Mouse (Mus musculus) right cerebral cortex, postnatal 14 days (tissue): ENCODE data around the gene Olfr95.
"Not testable (repeated sequence)": the region's sequence is repeated elsewhere in the genome, so short reads cannot be mapped to it uniquely, and the experiment has no call there.

Source experiments
- DNase-seq: peaks from one replicate; pipeline ENCODE4 v3.0.0; 2022

The Olfr95 gene

GRCm38 (mm10) chr17:37213018-37213417 is at the start of gene Olfr95:
Olfr95 (minus strand) TSS chr17:37213118.
- DNase-seq, result no peak

- peak; percentile 7 for DNase-seq
Measured at GRCm38 (mm10) chr17:37250544-37250943, 37.6 kb upstream of the Olfr95 start.

DNA sequence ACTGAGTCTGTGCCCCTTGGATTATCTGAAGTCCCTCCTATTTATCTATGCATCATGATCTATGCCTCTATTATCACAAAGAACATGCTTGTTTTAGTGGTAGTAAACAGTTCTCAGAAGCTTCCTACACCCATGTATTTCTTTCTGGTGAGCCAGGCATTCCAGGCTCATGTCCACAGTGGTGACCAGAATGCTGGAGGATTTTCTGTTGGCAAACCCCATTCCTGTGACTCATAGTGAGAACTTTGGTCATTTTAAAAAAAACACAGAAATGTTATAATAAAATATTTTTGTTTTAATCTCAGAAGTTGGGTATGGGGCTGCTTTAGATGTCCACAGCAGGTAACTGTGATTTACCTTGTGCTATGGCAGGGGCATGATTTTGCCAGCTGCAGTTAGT is 36.5 kb upstream of the Olfr95 start:
- no peak for DNase-seq

- DNase-seq, result peak; percentile 9
Measured at GRCm38 (mm10) chr17:37246715-37247114, 33.8 kb upstream of the Olfr95 start.

- DNase-seq, result no peak
Measured at GRCm38 (mm10) chr17:37242198-37242597, 29.3 kb upstream of the Olfr95 start.

DNA sequence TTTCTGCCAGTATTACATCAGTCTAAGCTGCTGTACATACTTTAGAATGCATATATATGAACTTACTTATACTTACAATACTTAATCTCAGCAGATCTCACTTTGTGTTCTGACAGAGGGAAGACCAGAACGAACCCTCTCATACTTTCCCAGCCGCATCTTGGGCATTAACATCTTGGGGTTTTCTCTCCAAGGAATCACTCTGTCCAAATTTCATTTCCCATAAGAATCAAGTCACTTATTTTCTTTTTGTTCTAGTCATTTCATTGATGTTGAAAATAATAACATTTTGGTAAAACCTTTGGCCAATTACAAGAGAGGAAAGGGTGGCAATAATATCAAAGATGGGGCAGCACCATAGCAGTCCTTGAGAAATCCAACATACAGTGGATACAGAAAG is 24.3 kb upstream of the Olfr95 start, which contains the start of gene Olfr97:
Gene Olfr97 (minus strand): TSS at position 101 of the 400 bp plus-strand sequence.
- DNase-seq, result not testable (repeated sequence)

DNA sequence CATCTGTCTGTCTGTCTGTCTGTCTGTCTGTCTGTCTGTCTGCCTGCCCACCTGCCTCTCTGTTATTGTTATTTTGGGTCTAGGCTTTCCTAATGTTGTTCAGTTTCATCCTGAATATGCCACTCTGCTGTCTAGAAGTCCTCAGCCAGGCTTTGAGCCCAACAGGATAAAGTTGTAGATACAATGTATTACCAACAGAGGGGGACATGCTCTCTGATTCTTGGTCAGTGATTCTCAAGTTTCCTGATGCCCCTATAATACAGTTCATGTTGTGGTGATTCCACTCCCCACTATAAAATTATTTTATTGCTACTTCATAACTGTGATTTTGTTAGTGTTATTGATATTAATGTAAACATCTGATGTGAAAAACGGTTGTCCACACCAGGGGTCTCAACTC is 9.0 kb upstream of the Olfr95 start:
- DNase-seq, result no peak

DNA sequence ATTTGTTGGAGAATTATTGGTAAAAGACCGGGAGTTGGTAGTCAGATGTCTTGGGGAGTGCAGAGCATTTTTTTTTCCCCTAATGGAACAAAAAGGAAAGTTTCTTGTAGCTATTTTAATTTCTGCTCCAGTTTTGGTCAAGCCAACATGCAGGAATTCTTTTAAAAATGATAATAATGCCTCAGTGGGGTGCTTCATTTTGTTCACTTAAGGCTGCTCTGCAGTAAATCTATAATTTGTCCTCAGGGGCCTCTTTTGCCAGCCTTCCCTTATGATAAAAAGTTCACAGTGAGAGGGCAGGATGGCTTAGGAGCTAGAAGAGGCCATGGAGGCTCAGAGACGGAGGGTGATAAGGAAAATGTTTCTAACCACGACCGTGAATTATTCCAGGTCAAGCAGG is 6.9 kb upstream of the Olfr95 start, which contains the start of gene Olfr96:
Gene Olfr96 (plus strand): TSS at position 301 of the 400 bp plus-strand sequence.
- no peak for DNase-seq

GRCm38 (mm10) chr17:37218486-37218885 is 5.6 kb upstream of the Olfr95 start:
- DNase-seq, result no peak

- peak; percentile 13 for DNase-seq
Measured at GRCm38 (mm10) chr17:37210884-37211768, 1.8 kb downstream of the Olfr95 start.

DNA sequence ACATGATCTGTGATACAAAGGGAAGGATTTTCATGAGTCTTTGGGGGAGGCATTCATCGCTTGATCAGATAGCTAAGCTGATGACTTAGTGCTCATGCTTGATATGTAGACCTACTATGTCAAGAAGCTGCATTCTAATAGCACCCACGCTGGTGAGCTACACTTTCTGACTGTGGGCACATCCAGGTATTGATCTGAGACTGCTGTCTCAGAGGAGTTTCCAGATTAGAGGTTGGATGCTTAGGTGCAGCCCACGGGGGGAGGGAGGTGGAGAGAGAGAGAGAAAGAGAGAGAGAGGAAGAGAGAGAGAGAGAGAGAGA is 9.0 kb downstream of the Olfr95 start:
- no peak for DNase-seq

DNA sequence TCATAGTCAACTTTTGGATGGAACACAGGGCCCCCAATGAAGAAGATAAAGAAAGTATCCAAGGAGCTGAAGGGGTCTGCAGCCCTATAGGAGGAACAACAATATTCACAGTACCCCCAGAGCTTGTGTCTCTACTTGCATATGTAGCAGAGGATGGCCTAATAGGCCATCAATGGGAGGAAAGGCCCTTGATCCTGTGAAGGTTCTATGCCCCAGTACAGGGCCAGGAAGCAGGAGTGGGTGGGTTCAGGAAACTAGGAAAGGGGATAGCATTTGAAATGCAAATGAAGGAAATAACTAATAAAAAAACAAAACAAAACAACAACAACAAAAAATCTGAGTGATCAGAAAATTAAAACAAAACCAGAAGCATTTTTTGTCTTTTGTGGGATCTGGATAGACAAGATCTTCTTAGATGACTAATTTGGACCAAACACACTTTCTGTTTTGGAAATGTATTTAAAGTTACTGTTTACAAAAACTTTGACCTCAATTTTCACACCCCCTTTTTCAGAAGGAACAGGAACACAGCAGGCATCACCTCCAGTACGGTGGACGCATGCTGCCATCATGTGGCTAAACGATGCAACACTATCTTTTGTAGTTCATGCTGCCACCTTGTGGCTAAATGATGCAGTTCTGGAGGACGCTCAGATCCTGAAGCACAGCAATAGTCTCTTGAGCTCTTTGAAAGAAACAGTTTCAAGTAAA is 9.6 kb downstream of the Olfr95 start:
- peak; percentile 84 for DNase-seq

- DNase-seq, result no peak
Measured at GRCm38 (mm10) chr17:37200894-37201293, 12.0 kb downstream of the Olfr95 start, which contains the start of gene Olfr94. Olfr94 (minus strand) TSS chr17:37200994.

- DNase-seq, result peak; percentile 41
Measured at GRCm38 (mm10) chr17:37196845-37197724, 15.8 kb downstream of the Olfr95 start.

DNA sequence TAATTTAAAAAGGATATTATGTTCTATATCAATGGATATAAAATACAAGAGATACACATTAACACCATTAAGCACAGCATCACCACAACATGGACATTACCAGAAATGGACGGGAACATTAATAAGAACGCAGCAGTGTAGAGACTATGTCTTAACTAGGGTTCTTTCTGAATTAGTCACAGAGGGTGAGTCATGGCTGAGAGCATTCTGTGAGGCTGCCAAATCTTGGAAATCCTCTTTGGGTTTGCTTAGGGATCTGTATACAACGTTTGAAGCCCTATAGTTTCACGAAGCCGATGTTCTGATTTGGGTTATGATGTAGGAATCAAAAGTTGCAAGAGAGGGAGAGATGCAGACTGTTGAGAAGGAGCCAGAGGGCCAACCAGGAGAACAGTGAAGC is 18.1 kb downstream of the Olfr95 start:
- DNase-seq, result no peak

DNA sequence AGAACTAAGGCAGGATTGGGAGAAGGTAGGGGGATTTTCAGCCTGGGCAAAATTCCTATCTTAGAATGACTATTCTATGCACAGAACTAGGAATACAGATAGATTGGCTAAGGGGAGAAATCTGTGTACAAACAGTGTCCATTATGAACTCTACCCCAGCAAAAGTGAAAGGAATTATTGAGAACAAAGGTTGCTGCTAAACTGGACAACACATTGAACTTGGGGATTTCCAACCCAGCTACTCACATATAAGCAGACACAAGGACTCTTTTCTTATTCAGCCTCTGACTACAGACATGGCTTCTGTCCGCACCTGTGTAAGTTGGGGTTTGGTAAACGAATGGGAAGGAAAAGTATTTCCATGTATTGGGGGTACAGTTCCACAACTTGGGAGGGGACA is 19.3 kb downstream of the Olfr95 start, which contains the start of gene Ubd:
Gene Ubd (plus strand): TSS at position 237 of the 400 bp plus-strand sequence.
- no peak for DNase-seq

DNA sequence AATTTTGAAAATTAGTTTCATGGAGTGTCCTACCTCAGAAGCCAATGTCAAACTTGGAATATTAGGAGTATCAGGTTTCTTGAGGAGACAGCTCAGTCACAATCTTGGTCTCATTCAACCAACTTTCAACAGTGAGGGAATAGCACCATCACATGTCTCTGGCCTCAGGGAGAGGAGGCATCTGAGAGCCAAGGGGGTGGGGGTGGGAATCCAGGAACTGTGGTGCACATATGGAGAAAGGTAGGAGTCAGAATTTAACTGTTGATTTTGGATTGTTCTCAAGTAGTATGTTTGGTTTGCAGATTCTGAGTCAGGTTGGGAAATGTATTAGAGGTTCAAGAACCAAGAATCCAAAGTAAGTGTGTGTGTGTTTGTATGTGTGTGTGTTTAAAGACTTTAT is 19.9 kb downstream of the Olfr95 start:
- no peak for DNase-seq

DNA sequence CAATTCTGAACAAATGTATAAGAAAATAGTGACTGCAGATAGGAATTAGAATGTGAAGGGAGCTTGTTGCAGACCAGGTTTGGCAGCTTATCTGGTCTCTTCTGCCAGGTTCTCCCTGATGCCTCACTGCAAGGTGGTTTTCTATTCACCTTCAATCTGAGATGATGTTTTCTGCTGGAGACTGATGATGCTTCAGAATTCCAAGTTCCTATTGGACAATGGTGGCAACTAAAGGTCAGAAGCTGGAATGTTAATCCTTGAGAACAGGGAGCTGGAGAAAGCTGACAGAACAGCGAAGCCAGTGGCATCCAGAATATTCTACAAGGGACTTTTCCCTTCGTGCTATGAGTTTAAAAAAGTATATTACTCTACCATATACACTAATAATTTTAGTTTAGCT is 22.2 kb downstream of the Olfr95 start:
- DNase-seq, result no peak

- DNase-seq, result no peak
Measured at GRCm38 (mm10) chr17:37185474-37185873, 27.4 kb downstream of the Olfr95 start.

DNA sequence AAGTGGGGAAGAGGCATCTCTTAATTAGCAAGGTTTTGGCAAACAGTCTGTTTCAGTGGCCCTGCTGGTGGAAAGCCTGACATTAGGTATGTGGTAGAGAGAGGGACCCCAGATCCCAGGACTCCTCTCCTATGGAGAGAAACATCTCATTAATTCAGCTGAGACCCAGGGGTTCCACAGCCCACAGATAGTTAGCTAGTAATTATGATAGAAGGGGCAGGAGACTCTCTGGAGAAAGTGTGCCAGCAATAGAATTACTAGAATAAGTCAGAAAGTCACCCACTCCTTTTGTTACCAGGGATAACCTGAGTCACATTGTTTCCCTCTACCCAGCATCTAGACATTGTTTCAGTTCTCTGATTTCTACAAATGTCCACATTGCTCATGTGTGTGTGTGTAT is 51.5 kb downstream of the Olfr95 start, which contains the start of gene Olfr93:
Gene Olfr93 (minus strand): TSS at position 101 of the 400 bp plus-strand sequence.
- DNase-seq, result no peak
